Mouse (Mus musculus) kidney, embryonic 16.5 days (tissue): ENCODE results near the gene Gjd3. TPM values are rescaled to one million over a fixed set of nuclear protein-coding genes. Genes with fewer than 3 reads are reported as not detected.
"Not testable (repeated sequence)": the region's sequence is repeated elsewhere in the genome, so short reads cannot be mapped to it uniquely, and the experiment has no call there.

Experiments used
- ATAC-seq: fragments of 200-750 bp; cut with Nextera tagmentation; 2 replicates; pipeline ENCODE4 v1.8.0; 2017; ENCODE audit warnings: moderate TSS enrichment; ENCODE audit not compliant: low FRiP score, low TSS enrichment
- H3K27ac ChIP-seq: fragments of 300-500 bp; sonication (generic); 2 replicates; pipeline ENCODE4 v1.5.1; 2014; ENCODE audit warnings: low read length
- H3K27me3 ChIP-seq: fragments of 300-500 bp; sonication (generic); 2 replicates; pipeline ENCODE4 v1.6.1; 2014; ENCODE audit warnings: low read length, control low read depth, mixed read lengths; ENCODE audit not compliant: insufficient read depth
- H3K36me3 ChIP-seq: fragments of 300-500 bp; sonication (generic); 2 replicates; pipeline ENCODE4 v1.6.1; 2014; ENCODE audit warnings: low read length, control low read depth, mixed read lengths; ENCODE audit not compliant: insufficient read depth
- H3K4me1 ChIP-seq: fragments of 300-500 bp; sonication (generic); 2 replicates; pipeline ENCODE4 v1.6.1; 2014; ENCODE audit warnings: low read length, control low read depth, mixed read lengths; ENCODE audit not compliant: insufficient read depth
- H3K4me2 ChIP-seq: fragments of 300-500 bp; sonication (generic); replicated peaks from 2 replicates; pipeline ENCODE4 v1.6.1; 2014; ENCODE audit warnings: low read depth, low read length
- H3K4me3 ChIP-seq: fragments of 300-500 bp; sonication (generic); 2 replicates; pipeline ENCODE4 v1.5.1; 2014; ENCODE audit warnings: mild to moderate bottlenecking, low read length
- H3K9ac ChIP-seq: fragments of 300-500 bp; sonication (generic); replicated peaks from 2 replicates; pipeline ENCODE4 v1.6.1; 2014; ENCODE audit warnings: low read length
- H3K9me3 ChIP-seq: fragments of 300-500 bp; sonication (generic); 2 replicates; pipeline ENCODE4 v1.6.1; 2016; ENCODE audit warnings: low read length, control low read depth
- WGBS: fragments of 180-500 bp; shearing (Covaris S2); extraction: QIAGEN DNeasy Blood & Tissue Kit; methylation state at CpG from one replicate; pipeline ENCODE4 v1.1.7; 2014; 5-methylcytosine and 5-hydroxymethylcytosine counted together
- polyA plus RNA-seq: library from polyadenylated mRNA; unstranded; fragments of >200 nt; fragmentation: Nextera tagmentation; extraction: Ambion mirVana; gene quantifications from 2 replicates; pipeline ENCODE4 v1.2.1, GENCODE M21; 2015

Gene Gjd3
- polyA plus RNA-seq, 1 experiment from 2014 or later, result 0.59 TPM

GRCm38 (mm10) chr11:99010706-99011105 is 27.9 kb upstream of the Gjd3 start:
- H3K27ac ChIP-seq, result no peak overlapping the region
- no peaks in the 10 kb centered on the region for H3K27me3 ChIP-seq
- H3K4me1 ChIP-seq, result no peaks in the 10 kb centered on the region
- ATAC-seq, result no peak
- 93% methylated on average over 5 of the region's 5 CpGs for WGBS
- no peak overlapping the region for H3K9ac ChIP-seq
- no peak overlapping the region for H3K4me2 ChIP-seq
- peaks cover 73% of the 10 kb centered on the region for H3K36me3 ChIP-seq
- H3K9me3 ChIP-seq, result no peaks in the 10 kb centered on the region
- H3K4me3 ChIP-seq, result no peak overlapping the region

GRCm38 (mm10) chr11:99010124-99010523 is 27.3 kb upstream of the Gjd3 start:
- H3K4me2 ChIP-seq, result no peak overlapping the region
- no peak for ATAC-seq
- no peak overlapping the region for H3K4me3 ChIP-seq
- no peak overlapping the region for H3K9ac ChIP-seq
- no peaks in the 10 kb centered on the region for H3K4me1 ChIP-seq
- no peak overlapping the region for H3K27ac ChIP-seq
- no peaks in the 10 kb centered on the region for H3K9me3 ChIP-seq
- 83% methylated on average over 4 of the region's 4 CpGs for WGBS
- no peaks in the 10 kb centered on the region for H3K27me3 ChIP-seq
- H3K36me3 ChIP-seq, result peaks cover 74% of the 10 kb centered on the region

- Histone ChIP-seq H3K9me3 (no peaks in the 10 kb centered on the region), H3K4me2 (no peak overlapping the region), H3K36me3 (peaks cover 70% of the 10 kb centered on the region), H3K4me3 (no peak overlapping the region), H3K27me3 (no peaks in the 10 kb centered on the region), H3K9ac (no peak overlapping the region), H3K27ac (no peak overlapping the region), H3K4me1 (no peaks in the 10 kb centered on the region)
- 93% methylated on average over 9 of the region's 9 CpGs for WGBS
- no peak for ATAC-seq
Observed at GRCm38 (mm10) chr11:99006788-99007187, 24.0 kb upstream of the Gjd3 start.

- Histone ChIP-seq H3K27ac (no peak overlapping the region), H3K9me3 (no peaks in the 10 kb centered on the region), H3K4me2 (no peak overlapping the region), H3K36me3 (peaks cover 90% of the 10 kb centered on the region), H3K27me3 (no peaks in the 10 kb centered on the region), H3K4me3 (no peak overlapping the region), H3K4me1 (no peaks in the 10 kb centered on the region), H3K9ac (no peak overlapping the region)
- ATAC-seq, result no peak
- WGBS, result 70% methylated on average over 11 of the region's 11 CpGs
Observed at GRCm38 (mm10) chr11:98999243-98999642, 16.4 kb upstream of the Gjd3 start.

GRCm38 (mm10) chr11:98998776-98999175 is 16.0 kb upstream of the Gjd3 start:
- no peak overlapping the region for H3K27ac ChIP-seq
- no peak overlapping the region for H3K9ac ChIP-seq
- H3K4me1 ChIP-seq, result no peaks in the 10 kb centered on the region
- no peaks in the 10 kb centered on the region for H3K9me3 ChIP-seq
- H3K4me3 ChIP-seq, result no peak overlapping the region
- H3K36me3 ChIP-seq, result peaks cover 90% of the 10 kb centered on the region
- ATAC-seq, result no peak
- H3K27me3 ChIP-seq, result no peaks in the 10 kb centered on the region
- H3K4me2 ChIP-seq, result no peak overlapping the region

GRCm38 (mm10) chr11:98997659-98998058 is 14.8 kb upstream of the Gjd3 start:
- Histone ChIP-seq H3K9ac (no peak overlapping the region), H3K27me3 (no peaks in the 10 kb centered on the region), H3K9me3 (no peaks in the 10 kb centered on the region), H3K36me3 (peaks cover 92% of the 10 kb centered on the region), H3K27ac (no peak overlapping the region), H3K4me1 (no peaks in the 10 kb centered on the region), H3K4me3 (no peak overlapping the region), H3K4me2 (no peak overlapping the region)
- no peak for ATAC-seq
- 91% methylated on average over 4 of the region's 4 CpGs for WGBS

GRCm38 (mm10) chr11:98995987-98996386 is 13.2 kb upstream of the Gjd3 start:
- Histone ChIP-seq H3K27me3 (no peaks in the 10 kb centered on the region), H3K9ac (no peak overlapping the region), H3K4me3 (no peak overlapping the region), H3K36me3 (peaks cover 91% of the 10 kb centered on the region), H3K4me1 (no peaks in the 10 kb centered on the region), H3K4me2 (no peak overlapping the region), H3K9me3 (no peaks in the 10 kb centered on the region), H3K27ac (no peak overlapping the region)
- no peak for ATAC-seq
- 95% methylated on average over 7 of the region's 7 CpGs for WGBS

- no peak overlapping the region for H3K27ac ChIP-seq
- peaks cover 45% of the 10 kb centered on the region for H3K36me3 ChIP-seq
- no peak overlapping the region for H3K4me3 ChIP-seq
- no peaks in the 10 kb centered on the region for H3K4me1 ChIP-seq
- H3K4me2 ChIP-seq, result no peak overlapping the region
- no peak overlapping the region for H3K9ac ChIP-seq
- no peak for ATAC-seq
- WGBS, result 77% methylated on average over 6 of the region's 6 CpGs
- H3K27me3 ChIP-seq, result no peaks in the 10 kb centered on the region
- no peaks in the 10 kb centered on the region for H3K9me3 ChIP-seq
Observed at GRCm38 (mm10) chr11:98990866-98991265, 8.1 kb upstream of the Gjd3 start.

GRCm38 (mm10) chr11:98988260-98988659 is 5.4 kb upstream of the Gjd3 start:
- ATAC-seq, H3K4me1 ChIP-seq: not testable (repeated sequence)
- 96% methylated on average over 6 of the region's 6 CpGs for WGBS

GRCm38 (mm10) chr11:98985542-98985941 is 2.7 kb upstream of the Gjd3 start:
- 0 out of 2 replicates have a peak, but pooled peaks cover 4% of the 10 kb centered on the region for H3K27me3 ChIP-seq
- 88% methylated on average over 7 of the region's 7 CpGs for WGBS
- no peak for ATAC-seq
- H3K9me3 ChIP-seq, result no peaks in the 10 kb centered on the region
- H3K9ac ChIP-seq, result no peak overlapping the region
- peaks cover 22% of the 10 kb centered on the region for H3K4me1 ChIP-seq
- no peak overlapping the region for H3K4me2 ChIP-seq
- no peak overlapping the region for H3K4me3 ChIP-seq
- no peaks in the 10 kb centered on the region for H3K36me3 ChIP-seq
- no peak overlapping the region for H3K27ac ChIP-seq

More at GRCm38 (mm10) chr11:98988260-98988659, 5.4 kb upstream of the Gjd3 start:
- not testable (repeated sequence) for H3K9ac ChIP-seq, H3K4me3 ChIP-seq, H3K27ac ChIP-seq, H3K27me3 ChIP-seq, H3K4me2 ChIP-seq, H3K9me3 ChIP-seq
- H3K36me3 ChIP-seq, result peaks cover 21% of the 10 kb centered on the region; the same call in 1 of the 2 replicates
